Mouse (Mus musculus): ENCODE measurements around the gene 4930402H24Rik. TPM values are rescaled to one million over a fixed set of nuclear protein-coding genes. Genes with fewer than 3 reads are reported as not detected.

The 4930402H24Rik gene
- 10 to 100 TPM; 53.8 to 60.9 TPM for total RNA-seq (2021)

DNA sequence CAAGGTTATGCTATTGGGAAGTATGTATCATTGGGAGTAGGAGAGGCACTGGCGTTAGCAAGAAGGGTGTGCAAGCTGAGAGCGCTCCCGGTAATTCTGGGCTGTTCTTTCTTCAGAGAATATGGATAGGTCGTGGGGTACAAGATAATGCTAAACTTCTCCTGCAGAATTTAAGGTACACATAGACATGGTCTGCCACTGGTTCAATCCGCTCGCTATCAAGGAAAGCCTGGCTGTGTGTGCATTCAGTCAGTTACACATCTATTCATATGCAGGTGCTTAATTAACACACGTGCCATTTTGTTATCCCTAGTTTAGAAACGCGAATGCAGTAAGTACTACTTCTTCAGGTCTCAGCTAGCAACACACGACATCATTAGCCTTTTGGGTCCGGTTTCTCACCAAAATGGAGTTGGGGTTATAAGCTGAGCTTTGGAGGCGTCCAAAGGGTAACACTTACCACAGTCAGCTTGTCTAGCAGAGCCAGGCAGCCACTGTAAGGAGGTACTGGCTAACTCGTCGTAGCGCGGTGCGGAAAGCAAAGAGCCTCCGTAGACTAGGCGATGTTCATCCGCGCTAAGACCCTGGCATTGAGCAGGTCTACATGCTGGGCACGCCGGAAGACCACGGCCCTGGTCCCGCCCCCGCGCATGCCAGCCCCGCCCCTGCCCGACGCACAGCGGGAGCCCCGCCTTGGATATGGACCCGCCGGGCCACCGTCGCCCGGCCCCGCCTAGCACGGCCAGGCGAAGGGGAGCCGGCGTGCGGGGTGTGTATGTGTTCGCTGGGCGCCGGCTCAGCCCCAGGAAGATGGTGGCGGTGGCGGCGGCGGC lies at the start of gene 4930402H24Rik, which contains the start of gene Atrn:
Gene 4930402H24Rik, minus strand, starts transcription at position 656 of the 833 bp plus-strand sequence.
Gene Atrn, plus strand, starts transcription at position 745 of the 833 bp plus-strand sequence.
- peak; percentile 91 to 92 for DNase-seq
- intact Hi-C loops (cut with DNase I): loop anchor here (2.0 kb wide), 2 partner anchors 45 to 67 kb away; no protein-coding TSS in a partner anchor

DNA sequence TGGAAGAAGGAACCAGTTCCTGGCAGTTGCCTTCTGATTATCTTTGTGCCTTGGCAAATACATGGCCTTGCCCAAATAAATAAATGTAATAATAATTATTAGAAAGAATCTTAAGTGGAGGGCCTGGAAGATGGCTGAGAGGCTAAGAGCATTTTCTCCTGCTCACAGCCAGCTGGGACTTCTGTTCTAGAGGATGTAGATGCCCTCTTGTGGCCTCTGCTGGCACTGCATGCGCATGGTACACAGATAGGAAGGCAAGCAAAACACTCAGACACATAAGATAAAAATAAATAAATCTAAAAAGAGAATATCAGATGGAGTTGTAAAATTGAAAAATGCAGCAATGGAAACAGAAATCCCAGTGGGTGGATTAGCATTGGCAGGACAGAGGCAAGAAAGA lies 44.3 kb upstream of the 4930402H24Rik start:
- peak; percentile 84 to 90 for DNase-seq
- intact Hi-C loops (cut with DNase I): loop anchor here (1.0 to 2.0 kb wide), 2 partner anchors 44 to 131 kb away; partner anchors contain the start of genes 4930402H24Rik and Atrn

DNA sequence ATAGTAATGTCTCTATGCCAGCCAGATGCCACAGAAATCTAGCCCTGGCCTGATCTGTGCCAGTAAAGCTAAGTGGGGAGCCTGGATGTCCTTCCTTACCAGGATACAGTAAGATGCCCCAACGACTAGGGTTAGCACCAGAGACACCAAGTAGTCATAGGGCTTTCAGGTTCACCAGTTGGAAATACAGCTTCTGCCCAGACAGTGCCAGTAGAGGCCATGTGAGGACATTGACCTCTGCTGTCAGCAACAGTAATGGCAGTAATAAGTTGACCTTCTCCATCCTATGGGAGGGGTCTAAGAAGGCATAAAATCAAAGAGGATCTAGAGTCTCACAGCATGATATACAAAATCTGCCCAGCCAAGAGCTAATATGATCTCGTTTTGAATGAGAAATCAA lies 43.6 kb upstream of the 4930402H24Rik start:
- no peak for DNase-seq
- intact Hi-C loops (cut with DNase I): loop anchor here (1.0 to 2.0 kb wide), 2 partner anchors 43 to 130 kb away; partner anchors contain the start of genes 4930402H24Rik and Atrn

DNA sequence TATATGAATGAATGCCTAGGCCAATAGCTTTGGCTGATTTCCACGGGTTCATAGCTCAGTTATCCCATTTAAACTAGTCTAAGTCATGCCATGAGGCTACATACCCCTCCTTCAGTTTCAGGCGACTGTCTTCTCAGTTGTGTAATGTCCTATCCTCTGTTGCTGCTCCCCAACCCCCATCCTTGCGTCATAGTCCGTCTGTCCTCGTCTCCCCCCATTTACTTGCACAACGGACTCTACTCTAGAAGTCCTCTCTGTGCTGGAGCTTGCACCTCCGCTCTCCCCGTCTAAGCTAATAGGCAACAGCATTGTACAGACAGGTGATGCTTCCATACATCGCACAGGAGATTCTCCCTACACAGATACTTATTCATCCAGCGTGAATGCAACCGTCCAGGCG lies 26.7 kb upstream of the 4930402H24Rik start:
- intact Hi-C loops (cut with DNase I): no loop called here

DNA sequence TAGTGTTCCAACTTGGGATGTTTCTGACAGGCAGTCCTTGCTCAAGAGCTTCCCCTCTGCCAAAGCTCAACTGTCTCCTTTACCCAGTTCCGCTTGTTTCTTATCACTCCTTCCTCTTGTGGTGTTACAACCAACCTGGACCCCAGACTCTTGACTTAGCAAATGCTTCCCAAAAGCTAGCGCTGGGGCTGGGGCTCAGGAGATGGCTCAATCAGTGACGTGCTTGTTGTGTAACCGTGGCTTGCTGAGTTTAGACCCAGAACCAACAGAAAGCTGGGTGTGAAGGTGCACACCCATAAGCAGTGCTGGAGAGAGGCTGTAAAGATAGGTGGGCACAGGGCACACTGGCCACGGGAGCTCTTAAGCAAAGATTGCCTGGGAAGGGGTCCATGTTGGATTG lies 23.8 kb upstream of the 4930402H24Rik start:
- DNase-seq: no peak
- intact Hi-C loops (cut with DNase I): no loop called here

More for the DNA sequence above, 26.7 kb upstream of the 4930402H24Rik start:
- no peak for DNase-seq

DNA sequence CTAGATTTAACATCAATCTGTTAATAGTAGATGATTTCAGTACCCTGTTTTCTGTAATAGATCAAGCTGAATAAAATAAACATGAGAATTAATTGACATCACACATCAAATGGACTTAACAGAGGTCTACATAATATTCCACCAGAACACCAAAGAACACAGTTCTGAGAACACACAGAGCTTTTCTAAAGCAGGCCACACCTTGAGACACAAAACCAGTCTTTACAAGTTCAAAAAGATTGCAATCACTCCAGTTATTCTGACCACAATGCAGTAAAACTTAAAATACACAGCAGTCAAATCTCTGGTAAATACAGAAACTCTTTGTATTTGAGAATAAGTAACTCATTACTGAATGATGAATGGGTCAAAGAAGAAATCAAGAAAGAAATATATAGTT lies 22.3 kb upstream of the 4930402H24Rik start:
- intact Hi-C loops (cut with DNase I): no loop called here
- no peak for DNase-seq

DNA sequence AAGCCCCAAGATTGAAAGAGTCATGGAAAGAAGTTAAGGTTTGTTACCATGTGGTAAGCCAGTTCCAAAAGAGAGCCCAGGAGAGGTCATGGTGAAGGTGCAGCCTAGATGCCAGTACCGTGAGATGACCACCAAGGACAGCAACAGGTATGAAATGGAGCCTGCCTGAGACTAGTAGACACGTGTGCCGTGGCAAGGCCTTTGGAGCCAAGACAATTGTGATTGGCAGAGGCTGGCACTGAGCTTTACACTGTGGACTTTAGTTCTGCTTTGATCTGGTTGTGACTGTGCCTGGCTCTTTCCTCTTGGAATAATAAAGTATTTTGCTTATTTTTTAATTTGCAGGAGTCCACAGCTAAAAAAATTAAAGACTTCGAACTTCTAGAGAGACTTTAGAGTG lies 21.8 kb upstream of the 4930402H24Rik start:
- intact Hi-C loops (cut with DNase I): no loop called here
- DNase-seq: no peak

DNA sequence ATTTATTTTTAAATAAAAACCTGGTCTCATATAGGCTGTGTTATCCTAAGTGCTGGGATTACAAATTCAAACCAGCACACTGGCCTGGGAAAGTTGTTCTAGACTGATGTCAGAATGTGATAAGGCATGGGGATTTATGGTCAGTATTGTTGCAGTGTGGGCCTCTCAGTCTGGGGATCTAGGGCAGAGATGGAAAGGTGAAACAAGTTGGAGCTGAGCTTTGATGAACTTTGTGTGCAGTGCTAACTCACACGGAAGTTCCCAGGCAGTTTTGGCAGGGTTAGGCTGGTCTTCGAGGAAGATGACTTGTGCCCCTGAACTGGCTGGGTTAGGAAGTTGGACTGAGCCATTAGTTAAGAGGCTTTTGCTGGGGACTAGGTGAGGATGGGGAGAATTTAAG lies 18.7 kb upstream of the 4930402H24Rik start:
- DNase-seq: no peak
- intact Hi-C loops (cut with DNase I): no loop called here

DNA sequence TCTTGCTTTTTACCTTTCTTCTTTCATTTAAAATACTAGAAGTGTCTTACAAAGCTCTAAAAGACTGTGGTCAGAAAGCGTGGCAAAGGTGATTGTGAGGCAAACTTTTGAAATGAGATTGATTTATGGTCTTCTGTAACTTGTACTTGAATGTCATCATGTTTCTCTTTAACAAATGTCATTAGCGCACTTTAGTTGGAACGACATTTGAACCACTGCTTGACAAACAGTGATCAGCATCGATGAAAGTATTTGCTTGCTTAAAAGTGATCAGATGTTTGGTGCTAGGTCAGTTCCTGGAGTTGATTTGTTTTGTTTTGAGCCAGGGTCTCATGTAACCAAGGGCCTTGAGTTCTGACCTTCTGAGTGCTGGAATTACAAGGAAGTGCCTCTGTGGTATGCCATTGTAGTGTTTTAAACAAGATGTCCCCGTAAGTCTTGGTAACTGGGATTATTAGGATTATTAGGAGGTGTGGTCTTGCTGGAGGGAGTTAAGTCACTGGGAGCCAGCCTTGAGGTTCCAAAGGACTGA lies 12.9 kb upstream of the 4930402H24Rik start:
- intact Hi-C loops (cut with DNase I): no loop called here
- no peak for DNase-seq

DNA sequence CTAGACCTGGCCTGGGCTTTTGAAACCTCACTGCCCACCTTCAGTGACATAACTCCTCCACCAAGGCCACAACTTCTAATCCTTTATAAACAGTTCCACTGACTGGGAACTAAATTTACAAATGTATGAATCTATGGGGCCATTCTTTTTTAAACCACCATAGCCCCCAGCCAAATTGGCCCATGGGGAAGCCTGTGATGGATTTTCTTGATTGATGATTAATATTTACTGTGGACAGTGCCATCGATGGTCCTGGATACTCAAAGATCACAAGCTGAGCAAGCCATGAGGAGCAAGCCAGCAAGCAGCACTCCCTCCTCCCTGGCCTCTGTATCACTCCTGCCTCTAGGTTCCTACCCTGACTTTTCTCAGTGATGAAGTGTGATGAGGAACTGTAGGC lies 11.5 kb upstream of the 4930402H24Rik start:
- intact Hi-C loops (cut with DNase I): no loop called here
- DNase-seq: no peak

DNA sequence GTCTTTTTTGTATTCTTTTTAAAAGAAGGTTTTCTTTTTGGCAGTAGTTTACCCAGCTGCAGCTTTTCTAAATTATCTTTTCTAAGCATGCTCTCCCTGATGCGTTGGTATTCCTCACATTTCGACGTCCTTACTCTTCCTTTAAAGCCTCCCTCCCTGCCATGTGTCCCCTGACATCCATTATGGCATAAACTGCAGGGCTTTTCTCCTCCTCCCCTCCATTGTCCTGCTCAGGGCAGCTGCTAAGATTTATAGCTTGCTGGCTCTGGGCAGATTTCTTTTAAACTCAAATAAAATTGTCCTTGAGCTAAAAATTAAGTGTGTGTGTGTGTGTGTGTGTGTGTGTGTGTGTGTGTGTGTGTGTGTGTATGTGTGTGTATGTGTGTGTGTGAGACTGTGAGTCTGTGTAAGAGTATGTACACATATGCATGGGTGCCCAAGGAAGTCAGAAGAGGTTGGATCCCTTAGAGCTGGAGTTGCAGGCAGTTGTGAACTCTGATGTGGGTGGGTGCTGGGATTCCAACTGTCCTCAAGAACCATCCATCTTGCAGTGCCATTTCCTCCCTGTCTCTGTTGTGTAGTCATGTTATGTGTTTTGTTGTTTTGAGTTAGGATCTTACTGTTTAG lies 10.4 kb upstream of the 4930402H24Rik start:
- intact Hi-C loops (cut with DNase I): no loop called here
- no peak for DNase-seq

DNA sequence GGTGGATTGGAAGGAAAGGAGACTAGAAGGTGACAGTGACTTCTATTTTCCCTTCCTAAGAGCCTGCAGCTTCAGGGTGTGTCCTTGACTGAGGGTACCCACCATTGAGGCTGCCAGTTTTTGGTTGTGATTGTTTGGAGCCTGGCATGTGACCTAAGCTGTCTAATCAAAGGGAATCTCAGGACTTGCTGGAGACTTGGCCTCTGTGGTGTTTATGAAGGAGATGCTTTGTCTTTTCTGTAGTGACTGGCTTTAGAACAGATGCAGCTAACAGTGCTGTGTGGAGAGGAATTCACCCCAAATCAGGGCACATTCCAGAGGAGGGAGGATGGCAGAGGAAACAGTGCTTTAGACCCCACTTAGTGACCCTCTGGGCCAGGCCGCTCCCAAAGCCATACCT lies 8.7 kb upstream of the 4930402H24Rik start:
- intact Hi-C loops (cut with DNase I): no loop called here
- no peak for DNase-seq

DNA sequence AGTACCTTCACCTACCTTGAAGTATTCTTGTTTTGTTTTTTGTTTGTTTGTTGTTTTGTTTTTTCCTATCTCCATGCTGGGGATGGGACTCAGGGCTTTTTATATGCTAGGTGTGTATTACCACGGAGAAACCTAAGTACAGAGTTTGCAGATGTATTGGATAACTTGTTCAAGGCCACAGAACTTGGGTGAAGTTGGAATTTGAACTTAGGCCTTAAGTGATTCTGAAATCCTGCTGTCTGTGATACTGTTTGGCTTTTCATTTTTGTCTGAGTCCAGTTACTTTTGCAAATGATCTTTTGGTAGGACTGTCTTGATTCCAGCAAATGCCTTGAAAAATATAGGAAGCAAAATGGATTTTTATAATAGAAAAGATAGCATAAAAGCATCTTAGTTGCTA lies 5.5 kb upstream of the 4930402H24Rik start:
- DNase-seq: no peak
- intact Hi-C loops (cut with DNase I): no loop called here

DNA sequence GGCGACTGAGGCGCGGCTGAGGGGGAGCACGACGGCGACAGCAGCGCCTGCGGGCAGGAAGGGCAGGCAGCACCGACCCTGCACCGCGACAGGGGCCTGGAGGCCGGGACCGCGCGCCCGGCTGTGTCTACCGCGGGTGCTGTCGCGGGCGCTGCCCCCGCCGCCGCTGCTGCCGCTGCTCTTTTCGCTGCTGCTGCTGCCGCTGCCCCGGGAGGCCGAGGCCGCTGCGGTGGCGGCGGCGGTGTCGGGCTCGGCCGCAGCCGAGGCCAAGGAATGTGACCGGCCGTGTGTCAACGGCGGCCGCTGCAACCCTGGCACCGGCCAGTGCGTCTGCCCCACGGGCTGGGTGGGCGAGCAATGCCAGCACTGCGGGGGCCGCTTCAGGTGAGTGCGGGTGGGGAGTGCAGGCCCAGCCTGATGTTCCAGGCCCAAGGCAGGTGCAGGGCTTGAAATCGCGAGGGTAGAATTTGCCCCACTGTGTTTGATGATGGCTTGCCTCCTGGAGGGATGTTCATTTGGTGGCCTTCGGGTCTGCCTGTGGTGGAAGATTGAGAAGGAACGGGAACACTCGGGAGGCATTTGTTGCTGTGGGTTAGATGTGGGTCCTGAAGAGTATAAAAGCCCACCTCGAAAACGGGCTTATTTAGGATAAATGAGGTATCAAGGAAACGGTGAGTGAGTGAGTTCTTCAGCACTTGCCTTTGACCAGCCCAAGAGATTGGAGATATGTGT lies 544 bp upstream of the 4930402H24Rik start:
- intact Hi-C loops (cut with DNase I): loop anchor here (2.0 kb wide), 2 partner anchors 44 to 68 kb away; no protein-coding TSS in a partner anchor
- peak in 1 of 2 experiments; percentile 21 for DNase-seq

DNA sequence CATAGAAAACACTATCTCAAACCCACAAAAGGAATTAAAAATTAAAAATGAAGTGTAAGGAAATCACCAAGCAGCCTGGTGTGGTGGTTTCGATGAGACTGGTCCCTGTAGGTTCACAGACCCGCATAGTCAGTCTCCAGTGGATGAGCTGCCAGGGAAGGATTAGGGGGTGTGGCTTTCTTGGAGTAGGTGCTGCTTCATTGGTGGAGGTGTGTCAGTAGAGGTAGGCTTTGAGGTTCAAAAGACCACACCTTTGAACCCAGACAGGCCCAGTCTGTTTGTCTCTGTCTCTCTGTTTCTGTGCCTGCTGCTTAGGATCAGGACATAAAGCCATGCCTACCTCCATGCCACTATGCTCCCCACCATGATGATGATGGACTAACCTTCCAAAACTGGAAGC lies 7.4 kb downstream of the 4930402H24Rik start:
- DNase-seq: no peak
- intact Hi-C loops (cut with DNase I): no loop called here

DNA sequence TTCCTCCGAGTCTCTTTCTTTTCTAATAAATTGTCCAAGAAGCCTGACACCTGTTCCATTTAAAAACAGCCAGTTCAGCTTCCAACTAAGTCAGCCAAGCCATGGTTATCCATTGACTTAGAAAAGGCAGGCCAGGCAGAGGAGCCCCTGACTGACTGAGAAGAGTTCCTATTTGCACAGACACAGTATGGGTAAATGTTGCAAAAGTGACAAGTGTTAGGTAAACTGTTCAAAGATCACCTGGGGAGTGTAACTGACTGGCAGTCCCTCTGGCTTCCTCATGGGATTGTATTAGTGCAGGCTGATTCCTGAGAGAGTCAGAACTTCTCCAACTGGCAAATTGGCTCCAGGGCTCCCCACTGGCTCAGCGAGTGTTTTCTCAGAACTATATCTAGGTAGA lies 8.3 kb downstream of the 4930402H24Rik start:
- DNase-seq: no peak
- intact Hi-C loops (cut with DNase I): no loop called here

DNA sequence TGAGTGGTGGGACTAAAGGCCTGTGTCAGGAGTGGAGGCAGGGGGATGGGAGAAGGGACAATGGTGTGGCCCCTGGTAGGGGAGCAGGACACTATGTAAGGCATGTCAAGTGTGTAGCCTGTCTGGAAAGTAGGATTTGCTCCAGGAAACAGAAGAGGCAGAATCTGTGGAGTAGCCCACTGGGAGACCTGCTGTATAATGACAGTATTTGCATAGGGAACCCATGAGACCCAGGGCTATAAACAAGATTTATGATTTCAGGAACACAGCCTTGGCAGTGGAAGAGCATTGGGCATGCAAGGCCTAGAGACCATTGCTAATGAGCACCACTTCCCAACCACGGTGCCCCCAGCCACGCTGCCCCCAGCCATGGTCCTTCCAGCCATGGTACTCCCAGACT lies 9.3 kb downstream of the 4930402H24Rik start:
- no peak for DNase-seq
- intact Hi-C loops (cut with DNase I): no loop called here

DNA sequence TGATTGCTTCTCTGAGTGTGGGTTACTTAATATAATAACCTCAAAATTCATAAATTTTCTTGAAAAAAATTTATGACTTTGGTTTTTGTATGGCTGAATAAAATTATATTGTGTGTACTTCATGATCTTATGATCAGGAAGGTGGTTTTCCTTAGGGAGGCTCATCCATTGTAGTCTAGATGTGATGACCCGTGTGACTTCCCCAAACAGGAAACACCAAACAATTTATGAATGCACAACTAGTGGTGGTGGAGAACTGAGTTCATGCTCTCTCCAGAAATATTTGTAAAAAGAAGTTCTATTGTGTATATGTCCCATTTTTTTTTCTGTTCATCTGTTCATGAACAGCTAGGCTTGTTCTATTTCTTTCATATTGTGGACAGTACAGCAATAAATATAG lies 18.8 kb downstream of the 4930402H24Rik start:
- intact Hi-C loops (cut with DNase I): no loop called here
- no peak for DNase-seq

DNA sequence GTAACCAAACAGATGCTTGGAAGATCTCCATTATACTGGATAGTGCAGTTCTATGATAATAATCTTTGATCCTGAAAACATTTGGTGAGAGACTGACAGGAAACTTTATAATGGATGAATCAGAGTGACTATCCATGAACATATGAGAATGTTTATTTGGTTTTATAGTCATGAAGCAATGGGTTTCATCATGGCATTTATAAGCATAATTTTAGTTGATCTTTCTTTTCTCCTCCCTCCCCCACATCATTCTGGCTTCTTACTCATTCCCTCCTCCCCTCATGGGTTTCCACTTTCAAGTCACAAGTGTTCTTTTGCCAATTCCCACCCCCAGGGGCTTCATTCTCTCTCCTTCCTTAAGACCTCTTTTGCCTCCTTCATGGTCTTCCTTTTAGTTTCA lies 19.2 kb downstream of the 4930402H24Rik start:
- DNase-seq: no peak
- intact Hi-C loops (cut with DNase I): no loop called here

DNA sequence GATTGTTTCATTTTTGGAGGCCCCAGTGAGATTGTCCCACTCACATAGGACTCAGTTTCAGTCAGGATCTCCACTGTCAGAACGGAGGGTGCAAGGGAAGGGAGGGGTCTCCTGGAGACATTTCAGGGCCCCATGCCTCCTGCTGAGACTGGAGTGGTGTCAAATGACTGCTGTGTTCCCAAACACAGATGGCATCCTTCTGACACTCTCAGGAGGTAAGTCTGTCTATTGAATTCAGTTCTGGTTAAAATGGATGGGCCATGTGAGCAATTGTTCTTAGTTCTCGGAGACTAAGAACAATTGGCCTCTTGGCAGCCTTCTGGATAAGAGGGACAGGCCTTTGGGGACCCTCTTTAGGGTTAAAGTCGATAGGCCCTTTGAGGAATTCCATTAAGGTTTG lies 28.8 kb downstream of the 4930402H24Rik start:
- intact Hi-C loops (cut with DNase I): no loop called here
- no peak for DNase-seq

DNA sequence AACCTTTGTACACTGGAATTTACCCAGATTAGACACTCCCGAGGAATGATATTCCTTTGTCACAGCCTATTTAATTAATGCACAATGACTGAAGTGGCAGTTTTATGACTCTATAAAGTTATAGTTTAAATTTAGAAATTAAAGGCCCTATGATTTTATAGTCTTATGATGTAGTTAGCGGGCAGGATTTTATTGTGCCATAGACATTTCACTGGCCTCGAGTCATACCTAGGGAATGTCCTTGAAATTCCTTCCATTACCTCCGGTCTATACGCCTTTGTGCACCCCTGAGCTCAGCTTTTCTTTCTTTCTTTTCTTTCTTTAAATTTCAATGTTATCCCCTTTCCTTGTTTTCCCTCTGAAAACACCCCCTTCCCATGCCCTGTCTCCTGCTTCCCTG lies 35.3 kb downstream of the 4930402H24Rik start:
- intact Hi-C loops (cut with DNase I): no loop called here

More for the DNA sequence above, 35.3 kb downstream of the 4930402H24Rik start:
- no peak for DNase-seq
